Mouse (Mus musculus): Measurements from ENCODE around the gene Siah2. TPM values are rescaled to one million over a fixed set of nuclear protein-coding genes. Genes with fewer than 3 reads are reported as not detected.
A peak's percentile ranks its signal among the peaks of the same experiment; 100 is the strongest.

Gene Siah2
- polyA plus RNA-seq, 3 experiments from 2014 or later, result 1.4 to 2.8 (median 2.1) TPM

DNA sequence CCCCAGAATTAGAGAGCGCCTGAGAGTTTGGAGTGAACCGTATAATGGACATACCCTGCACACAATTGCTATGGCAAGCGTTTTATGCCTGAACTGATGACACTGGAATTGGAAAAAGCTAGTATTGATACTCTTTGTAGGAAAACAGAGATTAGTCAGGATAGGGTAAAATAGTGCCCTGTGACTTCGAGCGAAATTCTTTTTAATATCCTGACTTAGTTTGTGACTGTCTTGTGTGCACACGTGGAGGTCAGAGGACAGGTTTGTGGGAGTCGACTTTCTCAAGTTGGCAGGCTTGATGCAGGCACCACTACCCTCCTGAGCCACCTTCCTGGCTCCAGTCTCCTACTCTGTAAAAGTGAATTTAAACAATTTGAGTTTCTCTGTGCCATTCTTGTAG is 1.1 kb upstream of the Siah2 start:
- ATAC-seq, result no peak

DNA sequence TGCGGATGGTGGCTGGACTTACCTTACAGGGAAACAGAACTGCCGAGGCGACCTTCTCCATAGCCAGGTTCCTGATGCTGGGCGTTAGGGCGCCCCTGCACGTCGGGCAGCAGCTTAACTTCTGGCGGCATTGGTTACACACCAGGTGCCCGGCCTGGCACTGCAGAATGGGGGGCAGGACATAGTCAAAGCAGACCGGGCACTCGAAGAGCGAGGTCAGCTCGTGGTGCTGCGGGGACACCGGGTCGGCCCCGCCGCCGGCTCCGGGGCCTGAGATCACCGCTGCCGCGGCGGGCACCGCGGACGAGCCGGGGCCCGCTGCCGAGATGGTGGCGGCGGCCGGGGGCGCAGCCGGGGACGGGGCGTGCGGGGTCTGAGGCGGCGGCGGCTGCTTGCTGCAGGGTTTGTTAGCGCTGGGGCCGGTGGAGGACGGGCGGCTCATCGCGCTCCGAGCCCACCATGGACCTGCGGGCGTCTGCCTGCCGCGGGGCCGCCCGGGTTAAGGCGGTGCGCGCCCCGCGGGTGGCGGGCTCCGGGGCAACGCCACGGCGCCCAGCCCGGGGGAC is 743 bp downstream of the Siah2 start:
- no peak for ATAC-seq

DNA sequence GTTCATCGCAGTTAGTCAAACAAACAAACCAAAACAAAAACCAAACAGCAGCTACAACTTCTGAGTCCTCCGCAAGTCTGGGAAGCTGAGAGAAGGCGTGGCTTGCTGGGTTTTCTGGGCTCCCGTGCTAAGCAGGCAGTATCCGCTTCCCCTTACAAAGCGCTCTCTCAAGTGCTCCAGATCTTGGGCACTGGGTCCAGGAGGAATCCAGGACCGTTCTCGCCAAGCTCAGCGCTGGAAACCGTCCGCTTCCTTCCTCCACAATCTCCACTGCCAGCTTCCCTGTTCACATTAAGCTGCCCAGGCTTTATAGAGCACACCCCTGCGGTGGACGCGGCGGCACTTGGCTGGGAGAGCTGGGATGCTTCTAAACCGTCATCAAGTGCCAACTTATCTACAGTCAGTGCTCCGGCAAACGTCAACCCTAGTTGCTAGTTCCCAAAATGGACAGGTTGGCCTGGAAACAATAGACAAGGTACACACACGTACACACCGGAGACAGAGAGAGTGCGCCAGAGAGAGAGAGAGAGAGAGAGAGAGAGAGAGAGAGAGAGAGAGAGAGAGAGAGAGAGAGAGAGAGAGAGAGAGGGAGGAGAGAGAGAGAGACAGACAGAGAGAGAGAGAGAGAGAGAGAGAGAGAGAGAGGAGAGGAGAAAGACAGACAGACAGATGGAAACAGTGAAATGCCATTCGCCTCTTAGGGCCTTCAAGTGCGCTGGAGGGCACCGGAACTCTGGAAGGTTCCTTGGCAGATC is 1.4 kb downstream of the Siah2 start:
- peak; percentile 46 for ATAC-seq

DNA sequence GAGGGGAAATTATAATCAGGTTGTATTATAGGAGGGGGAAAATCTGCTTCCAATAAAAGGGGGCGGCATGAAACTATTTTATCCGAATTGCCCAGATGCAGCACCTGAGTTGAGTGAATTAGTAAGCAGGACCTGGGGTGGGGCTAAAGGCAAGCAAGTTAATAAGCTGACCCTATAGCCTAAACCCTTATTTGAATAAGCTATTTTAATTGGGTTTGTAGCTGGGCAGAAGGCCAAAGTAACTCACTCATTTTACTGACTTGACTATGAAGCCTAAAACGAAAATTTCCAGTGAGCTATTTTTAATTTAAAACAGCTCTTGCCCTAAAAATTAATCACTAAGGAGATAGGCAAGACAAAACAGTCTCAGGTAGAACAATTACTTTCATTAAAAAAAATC is 2.5 kb downstream of the Siah2 start:
- no peak for ATAC-seq

DNA sequence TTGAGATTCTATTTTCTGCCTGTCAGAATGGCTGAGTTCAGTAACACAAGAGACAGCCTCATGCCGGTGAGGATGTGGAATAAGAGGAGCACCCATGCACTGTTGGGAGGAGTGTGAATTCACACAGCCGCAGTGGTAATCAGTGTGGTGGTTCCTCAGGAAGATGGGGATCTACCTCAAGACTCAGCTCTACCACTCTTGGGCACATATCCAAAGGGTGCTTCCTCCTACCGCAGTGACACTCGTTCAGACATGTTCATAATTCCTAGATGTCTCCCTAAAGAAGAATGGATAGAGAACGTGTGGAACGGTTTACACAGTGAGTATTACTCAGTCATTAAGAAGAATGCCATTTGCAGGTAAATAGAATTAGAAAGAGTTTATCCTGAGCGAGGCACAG is 3.1 kb downstream of the Siah2 start:
- ATAC-seq, result no peak

DNA sequence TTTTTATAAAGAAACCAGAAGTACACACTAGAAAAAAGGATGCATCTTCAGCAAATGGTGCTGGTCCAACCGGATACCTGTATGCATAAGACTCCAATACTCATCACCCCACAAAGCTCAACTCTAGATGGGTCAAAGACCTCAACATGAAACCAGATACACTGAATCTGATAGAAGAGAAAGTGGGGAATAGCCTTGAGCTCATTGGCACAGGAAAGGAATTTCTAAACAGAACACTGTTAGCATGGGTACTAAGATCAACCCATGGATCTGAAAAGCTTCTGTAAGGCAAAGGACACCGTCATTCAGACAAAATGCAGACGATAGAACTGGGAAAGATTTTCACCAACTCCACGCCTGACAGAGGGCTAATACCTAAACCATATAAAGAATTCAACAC is 3.6 kb downstream of the Siah2 start:
- ATAC-seq, result no peak

DNA sequence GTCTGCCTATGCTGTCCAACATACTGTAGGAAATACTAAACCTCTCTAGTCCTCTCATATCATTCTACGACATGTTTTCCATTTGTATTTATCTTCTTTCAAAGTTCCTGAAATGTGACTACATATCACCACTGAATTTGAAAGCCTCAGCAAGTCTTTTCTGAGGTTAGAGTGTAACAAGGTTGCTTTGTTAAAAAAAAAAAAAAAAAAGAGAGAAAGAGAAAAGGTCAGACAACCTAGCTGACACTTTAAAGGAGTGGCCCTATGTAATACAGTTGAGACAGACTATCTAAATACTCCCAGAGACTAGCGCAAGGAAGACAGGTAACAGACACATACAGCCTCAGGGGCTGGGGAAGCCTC is 5.3 kb downstream of the Siah2 start:
- ATAC-seq, result no peak

DNA sequence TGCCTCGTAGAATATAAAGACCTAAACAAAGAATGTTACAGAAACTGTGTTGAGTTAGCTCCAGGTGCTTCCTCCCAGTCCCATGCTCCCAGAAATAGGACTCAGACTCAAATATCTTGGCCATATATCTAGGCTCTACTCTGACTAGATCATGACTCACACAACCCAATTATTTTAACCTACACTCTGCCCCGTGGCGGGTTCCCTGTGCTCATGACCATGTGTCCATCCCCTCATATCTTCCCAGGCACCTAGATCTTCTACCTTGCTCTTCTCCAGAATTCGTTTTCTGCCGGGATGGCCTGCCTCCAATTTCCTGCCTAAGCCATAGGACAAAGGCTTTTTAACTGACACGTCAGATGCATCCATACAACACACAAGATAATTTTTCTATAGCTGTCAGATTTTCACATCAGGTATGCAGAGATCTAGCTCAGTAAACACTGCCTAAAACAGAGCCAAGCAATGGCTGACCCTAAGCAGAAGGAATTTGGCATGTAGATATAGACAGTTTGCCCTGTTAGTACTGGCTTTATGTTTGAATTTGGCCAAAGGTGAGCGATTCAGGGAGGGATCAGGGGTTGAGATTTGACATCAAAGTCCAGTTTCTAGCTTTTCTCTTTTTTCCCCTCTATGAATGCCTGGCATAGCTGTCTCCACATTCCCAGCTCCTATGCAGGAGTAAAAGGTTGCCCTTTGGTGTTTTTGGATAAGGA is 5.8 kb downstream of the Siah2 start:
- no peak for ATAC-seq

DNA sequence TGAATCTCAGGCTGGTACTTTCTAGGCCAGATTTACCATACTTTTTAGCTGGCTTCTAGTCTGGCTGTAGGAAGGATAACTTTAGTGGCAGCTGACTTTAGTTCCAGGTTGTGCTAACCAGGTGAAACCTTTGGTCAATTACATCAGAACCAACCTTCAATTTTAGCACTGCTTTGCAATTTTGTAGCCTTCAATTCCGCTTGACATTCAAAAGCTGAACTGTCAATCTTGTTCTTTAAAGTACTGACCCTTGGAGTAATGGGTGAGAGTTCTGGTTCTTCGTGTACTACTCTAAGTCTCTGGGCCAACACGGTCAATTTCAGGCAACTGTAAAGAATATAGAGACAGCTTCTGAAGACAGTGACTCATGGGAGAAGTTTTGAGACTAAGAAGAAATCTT is 6.8 kb downstream of the Siah2 start:
- ATAC-seq, result no peak

DNA sequence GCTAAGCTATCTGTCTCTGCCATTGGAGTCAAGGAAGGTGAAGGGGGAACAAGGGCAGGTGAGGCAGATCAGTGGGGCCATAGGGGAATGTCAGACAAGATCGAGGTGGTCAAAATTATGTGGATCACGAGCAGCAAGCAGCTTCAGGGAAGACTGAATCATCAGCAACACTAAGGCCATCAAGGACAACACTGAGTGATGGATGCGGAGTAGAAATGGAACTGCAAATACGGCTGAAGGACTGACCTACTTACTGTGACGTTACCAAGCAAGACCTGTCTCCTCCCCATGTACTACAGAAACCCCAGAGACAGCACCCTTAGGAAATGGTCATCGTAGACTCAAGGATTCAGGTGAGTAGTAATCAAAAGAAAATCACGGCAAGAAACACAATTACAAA is 8.9 kb downstream of the Siah2 start:
- no peak for ATAC-seq

DNA sequence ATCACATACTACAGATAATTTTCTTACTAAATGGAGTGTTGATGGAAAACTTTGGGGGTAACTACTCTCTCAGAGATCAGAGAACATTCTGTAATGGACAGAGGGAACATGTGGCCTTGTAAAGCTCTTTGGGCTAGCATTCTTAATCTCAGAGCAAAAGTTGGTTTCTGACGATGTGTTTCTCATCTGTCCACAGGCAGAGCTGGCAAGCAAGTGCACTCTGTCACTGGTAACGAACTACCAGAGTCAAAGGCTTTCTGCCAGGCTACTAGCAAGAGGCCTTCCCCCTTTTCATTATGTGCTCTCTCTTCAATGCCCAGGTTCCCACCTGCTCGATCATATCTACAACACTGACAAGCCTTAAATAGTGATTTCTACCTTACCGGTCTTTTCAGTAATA is 9.9 kb downstream of the Siah2 start:
- ATAC-seq, result no peak

DNA sequence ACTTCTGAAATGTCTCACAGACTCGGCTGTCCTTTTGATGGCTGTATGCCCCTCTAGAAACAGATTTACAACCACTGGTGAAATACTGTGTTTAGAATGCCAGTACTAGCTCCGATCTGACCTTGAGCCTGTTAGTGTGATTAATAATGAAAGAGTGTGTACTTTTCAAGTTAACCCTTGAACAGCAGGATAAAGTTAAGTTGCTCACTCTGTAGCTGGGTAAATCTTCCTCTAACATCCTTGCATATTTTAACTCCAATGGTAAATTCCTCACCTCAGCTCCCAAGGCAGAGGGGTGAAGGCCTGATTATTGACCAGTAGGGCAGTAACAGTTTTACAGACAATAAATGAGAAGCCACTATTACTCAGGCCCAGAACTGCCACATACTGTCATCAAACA is 10.4 kb downstream of the Siah2 start:
- ATAC-seq, result no peak

DNA sequence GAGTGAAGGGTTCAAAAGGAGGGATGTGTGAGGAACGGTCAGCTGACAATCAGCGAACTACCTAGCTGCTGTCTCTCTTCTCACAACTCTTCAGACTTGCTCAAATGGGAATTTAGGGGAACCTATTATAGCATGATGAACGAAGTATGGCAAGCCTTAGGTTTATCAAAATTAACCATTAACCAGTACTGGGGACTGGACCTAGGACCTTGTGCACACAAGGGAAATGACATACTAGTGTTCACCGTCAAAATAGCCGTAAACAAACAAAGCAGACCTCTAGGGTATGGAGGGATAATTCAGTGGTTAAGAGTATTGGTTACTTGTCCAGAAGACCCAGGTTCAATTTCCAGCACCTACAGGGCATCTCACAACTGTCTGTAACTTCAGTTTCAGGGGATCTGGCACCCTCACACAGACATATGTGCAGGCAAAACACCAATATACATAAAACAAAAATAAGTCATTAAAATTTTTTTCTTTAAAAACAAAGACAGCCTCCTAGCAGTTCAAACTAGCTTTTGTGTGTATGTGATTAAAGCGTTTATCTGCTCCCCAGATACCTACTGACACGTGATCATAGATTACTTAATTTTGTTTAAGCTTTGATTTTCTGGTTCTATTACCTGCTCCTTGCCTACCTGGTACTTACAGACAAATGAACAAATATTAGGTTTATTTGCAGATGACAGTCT is 11.1 kb downstream of the Siah2 start:
- ATAC-seq, result no peak

DNA sequence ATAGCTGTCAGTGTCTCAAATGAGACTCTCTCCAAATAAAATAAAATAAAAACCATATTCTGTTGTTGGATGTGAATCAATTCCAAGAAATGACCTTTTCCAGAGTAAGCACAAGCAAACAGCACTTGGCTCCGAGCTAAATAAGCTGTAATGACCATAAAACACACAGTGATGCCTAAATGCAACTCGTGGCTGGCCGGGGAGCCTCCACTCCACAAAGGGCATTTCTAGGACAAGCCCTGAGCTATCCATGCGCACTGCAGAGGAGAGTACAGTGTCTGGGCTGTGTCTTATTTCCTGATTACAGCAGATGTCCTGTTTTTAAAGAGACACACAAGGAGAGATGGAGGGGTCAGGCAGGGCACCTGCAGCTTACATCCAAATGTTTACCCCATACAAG is 12.2 kb downstream of the Siah2 start:
- no peak for ATAC-seq

DNA sequence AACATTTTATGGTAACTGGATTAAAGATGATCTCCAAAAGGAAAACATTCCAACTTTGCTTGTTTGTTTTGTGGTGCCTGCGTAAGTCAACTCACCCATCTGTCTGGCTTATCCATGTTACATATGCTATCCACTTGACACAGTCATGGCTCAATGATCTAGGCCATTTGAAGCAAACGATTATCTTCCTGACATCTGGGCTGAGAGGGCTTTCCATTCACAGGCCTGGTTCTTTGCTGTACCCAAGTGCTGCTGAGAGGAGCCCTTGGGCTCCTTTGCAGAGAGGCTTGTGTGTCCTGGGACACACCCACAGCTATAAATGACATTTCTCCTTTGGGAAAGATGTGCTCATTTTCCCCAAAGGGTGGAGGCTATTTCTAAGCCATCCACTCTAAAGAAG is 13.3 kb downstream of the Siah2 start:
- no peak for ATAC-seq

DNA sequence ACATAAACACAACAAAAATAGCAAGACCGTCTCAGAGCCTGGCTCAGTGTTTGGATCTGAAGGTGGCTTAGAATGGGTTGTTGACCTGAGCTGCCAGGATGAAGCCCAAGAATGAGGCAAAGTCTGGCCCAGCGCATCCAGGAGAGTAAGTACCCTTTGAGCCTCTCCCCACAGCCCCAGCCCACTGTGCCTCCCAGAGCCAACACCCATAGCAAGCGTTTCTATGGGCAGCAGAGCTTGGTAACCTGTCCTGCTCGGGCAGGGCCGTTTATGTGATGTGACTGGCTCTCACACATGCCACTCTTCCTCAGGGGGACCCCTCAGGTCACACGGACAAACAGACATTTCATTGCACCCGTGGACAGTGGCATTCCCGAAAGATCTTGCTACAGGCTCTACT is 13.8 kb downstream of the Siah2 start:
- ATAC-seq, result no peak

DNA sequence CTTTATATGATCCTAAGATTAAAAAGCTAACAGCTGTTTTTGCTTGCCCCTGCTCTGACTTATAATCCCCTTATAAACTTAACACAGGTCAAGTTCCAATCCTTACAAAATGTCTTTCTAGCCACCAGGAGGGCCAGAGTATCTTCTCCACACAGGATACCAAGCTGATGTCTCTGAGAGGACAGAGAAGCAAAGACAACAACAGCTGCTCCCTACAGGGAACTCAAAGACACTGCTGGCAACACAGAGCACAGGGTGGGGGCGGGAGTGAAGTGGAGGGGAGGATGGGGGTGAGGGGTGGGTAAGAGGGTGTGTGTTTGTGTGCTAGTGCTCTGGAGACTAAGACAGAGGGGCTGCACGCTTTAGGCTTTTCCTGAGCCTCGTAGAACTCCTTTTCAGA is 14.6 kb downstream of the Siah2 start:
- no peak for ATAC-seq

DNA sequence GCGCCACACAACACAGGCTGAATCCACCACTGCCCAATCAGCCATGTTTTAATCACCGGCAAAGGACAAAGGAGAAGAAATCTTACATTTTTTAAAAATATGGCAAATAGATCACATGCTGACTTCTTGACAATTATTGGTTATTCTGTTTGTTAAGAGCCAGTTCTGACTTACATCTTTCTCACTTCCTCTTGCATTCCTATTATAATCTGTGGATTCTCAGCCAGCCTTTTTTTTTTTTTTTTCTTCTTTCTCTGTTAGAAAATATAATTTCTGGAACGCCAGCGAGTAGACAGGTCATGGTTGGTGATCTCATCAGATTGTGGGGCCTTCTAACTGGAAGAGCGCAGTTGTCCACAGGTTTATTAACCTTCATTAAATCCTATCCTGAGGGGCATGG is 18.9 kb downstream of the Siah2 start:
- no peak for ATAC-seq

DNA sequence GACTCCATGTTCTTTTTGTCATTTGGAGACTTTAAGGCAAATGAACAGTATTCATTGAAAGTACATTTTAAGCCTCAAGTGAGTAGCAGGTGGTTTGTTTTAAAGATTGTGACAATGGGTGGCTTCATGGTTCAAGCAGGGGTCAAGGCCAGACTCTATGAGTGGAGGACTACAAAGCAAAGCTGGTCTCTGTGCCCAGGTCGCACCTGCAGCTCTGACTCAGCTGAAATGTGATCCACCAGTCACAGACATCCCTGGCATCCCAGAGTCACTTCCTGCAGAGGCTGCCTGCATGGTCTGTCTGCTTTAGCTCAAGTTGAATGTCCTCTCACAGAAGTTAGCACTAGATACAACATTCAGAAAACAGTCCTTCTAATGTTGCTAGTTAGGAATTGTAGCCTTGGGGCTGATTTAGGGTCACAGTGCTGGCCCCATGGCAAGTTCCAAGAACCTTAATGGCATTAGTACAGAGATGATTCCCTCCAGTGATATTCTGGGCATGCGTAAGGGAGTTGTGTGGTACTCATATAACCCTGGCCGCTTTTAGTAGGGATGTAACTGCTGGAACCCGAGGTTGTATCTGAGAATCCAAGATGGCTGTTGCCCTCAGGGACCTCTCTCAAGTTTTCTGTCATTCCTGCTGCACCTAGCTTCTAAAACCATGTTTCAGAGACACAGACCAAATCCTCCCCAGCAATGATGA is 19.6 kb downstream of the Siah2 start:
- ATAC-seq, result no peak

DNA sequence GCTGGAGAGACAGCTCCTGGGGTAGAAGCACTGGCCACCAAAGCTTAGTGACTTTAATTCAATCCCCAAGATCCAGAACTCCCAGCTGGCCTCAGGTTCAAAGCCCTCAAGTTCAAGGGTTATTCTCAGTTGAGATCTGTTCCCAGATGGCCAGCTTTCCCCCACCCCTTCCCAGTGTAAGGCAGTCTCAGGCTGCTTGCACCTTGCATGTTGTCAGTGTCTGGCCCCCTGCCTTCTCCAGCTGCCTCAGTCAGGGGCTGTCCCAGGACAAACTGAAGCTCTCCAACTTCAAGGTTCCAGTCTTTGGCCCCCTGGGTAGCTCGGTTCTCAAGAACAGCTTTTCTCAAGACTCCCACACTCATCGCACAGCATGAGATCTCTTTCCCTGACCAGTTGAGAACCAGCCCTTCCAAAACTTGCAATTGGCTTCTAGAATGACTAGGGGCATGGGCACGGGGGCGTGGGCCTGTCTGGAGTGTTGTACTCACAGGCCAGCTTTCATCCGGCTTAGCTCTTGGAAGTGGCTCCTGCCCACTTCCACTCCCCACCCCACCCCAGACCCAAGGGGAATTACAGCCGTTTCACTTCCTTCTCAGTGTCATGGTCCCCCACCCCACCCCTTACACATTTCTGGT is 20.5 kb downstream of the Siah2 start:
- no peak for ATAC-seq

DNA sequence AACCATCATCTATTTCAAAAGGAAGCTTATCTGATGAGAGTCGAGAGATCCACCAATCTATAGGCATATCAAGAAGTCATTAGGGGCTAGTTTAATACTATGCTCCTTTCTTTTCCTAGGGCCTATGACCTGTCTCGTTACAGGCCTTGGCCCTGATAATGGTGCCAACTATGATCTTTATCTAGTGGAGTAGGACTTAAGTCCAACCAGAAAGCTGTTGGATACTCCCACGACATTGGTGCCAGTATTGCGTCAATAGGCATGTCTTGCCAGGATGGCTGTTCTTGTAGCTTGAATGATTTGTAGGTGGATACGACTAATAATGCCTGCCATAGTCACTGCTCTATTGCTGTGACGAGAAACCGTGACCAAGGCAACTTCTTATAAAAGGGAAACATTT is 28.2 kb downstream of the Siah2 start:
- ATAC-seq, result no peak

DNA sequence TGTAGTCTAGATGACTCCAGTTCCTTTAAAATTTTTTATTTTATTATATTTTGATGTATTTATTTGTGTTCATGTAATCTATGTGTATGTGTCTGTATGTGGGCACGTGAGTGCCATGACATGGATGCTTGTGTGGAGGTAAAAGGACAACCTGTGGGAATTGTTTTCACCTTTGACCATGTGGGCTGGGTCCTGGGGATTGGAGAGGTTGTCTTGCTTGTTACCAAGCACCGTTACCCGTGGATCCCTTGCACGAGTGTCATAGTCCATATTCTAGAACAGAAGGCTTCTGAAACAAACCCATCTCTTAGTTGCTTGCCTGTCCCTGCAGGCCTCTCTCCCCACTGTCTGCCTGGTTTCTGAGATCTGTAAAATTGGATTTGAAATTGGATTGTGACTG is 31.6 kb downstream of the Siah2 start:
- ATAC-seq, result no peak

DNA sequence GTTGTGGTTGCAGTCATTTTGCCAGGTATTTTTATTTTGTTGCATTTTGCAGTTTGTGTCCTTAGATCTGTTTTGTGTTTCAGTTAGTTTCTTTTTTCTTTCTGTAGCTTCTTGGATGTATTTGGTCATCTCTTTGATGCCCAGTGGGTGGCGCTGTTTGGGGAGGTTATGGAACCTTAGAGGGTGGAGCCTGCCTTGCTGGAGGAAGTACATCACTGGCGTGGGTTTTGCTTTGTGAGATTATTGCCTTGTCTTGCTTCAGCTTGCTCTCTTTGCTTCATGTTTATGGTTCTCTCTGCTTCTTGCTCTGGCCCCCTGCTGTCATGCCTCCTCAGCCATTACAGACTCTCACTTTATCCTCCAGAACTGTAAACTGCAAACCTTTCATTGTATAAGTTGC is 34.8 kb downstream of the Siah2 start:
- ATAC-seq, result peak; percentile 82

Measured in inflammation-experienced regulatory T-cells, adult 6 months (primary cell).